Mouse (Mus musculus) MEL (cell line): ENCODE data around the gene Tha1. TPM values are rescaled to one million over a fixed set of nuclear protein-coding genes. Genes with fewer than 3 reads are reported as not detected.

Experiments
- DNase-seq: peaks from one replicate; pipeline ENCODE4 v3.0.0; 2011; ENCODE audit warnings: low read depth, low spot score
- H3K27ac ChIP-seq: 2 replicates; pipeline ENCODE4 v1.5.1; 2012; ENCODE audit warnings: low read depth, mild to moderate bottlenecking, control low read depth, low read length, moderate library complexity; ENCODE audit not compliant: control insufficient read depth
- H3K27me3 ChIP-seq, 2 experiments: fragments of 150-350 bp in 1 of 2; sonication (generic) in 1 of 2; 2 replicates each; pipeline ENCODE4 v1.6.1; 2012; ENCODE audit warnings: low read length in 2 of 2, mild to moderate bottlenecking in 2 of 2, improper control_type of control experiment in 1 of 2, moderate library complexity in 1 of 2; ENCODE audit not compliant: insufficient read depth in 2 of 2, control insufficient read depth in 1 of 2
- H3K36me3 ChIP-seq, 2 experiments: 2 replicates each; pipeline ENCODE4 v1.6.1; 2012 to 2014; ENCODE audit warnings: low read length in 2 of 2, improper control_type of control experiment in 1 of 2, inconsistent platforms in 1 of 2, mild to moderate bottlenecking in 1 of 2; ENCODE audit not compliant: insufficient read depth in 2 of 2, control insufficient read depth in 1 of 2
- H3K4me1 ChIP-seq, 2 experiments: fragments of 150-350 bp in 1 of 2; sonication (generic) in 1 of 2; 2 replicates each; pipeline ENCODE4 v1.6.1; 2012; ENCODE audit warnings: low read length in 2 of 2, improper control_type of control experiment in 1 of 2, mild to moderate bottlenecking in 1 of 2; ENCODE audit not compliant: insufficient read depth in 2 of 2, control insufficient read depth in 1 of 2
- H3K4me3 ChIP-seq, 2 experiments: fragments of 150-350 bp in 1 of 2; sonication (generic) in 1 of 2; 2 replicates each; pipeline ENCODE4 v1.5.1; 2012; ENCODE audit warnings: low read depth in 2 of 2, low read length in 2 of 2, mild to moderate bottlenecking in 2 of 2, moderate library complexity in 2 of 2, control low read depth in 1 of 2, improper control_type of control experiment in 1 of 2; ENCODE audit not compliant: control insufficient read depth in 1 of 2, insufficient read depth in 1 of 2
- H3K79me2 ChIP-seq: 2 replicates; pipeline ENCODE4 v1.6.1; 2012; ENCODE audit warnings: mild to moderate bottlenecking, low read length, moderate library complexity; ENCODE audit not compliant: control insufficient read depth, poor library complexity, insufficient read depth
- H3K9ac ChIP-seq: 2 replicates; pipeline ENCODE4 v1.6.1; 2012; ENCODE audit warnings: low read depth, mild to moderate bottlenecking, control low read depth, low read length, moderate library complexity; ENCODE audit not compliant: control insufficient read depth, poor library complexity, severe bottlenecking
- H3K9me3 ChIP-seq: fragments of 150-350 bp; sonication (generic); replicated peaks from 2 replicates; pipeline ENCODE4 v1.6.1; 2012; ENCODE audit warnings: mild to moderate bottlenecking, low read length, improper control_type of control experiment, moderate library complexity; ENCODE audit not compliant: insufficient read depth
- BHLHE40 ChIP-seq: IDR thresholded peaks from 2 replicates; pipeline ENCODE4 v1.6.1; 2012; ENCODE audit warnings: low read depth, mild to moderate bottlenecking, inconsistent platforms, low read length, improper control_type of control experiment, borderline replicate concordance
- CHD2 ChIP-seq: IDR thresholded peaks from 2 replicates; pipeline ENCODE4 v1.6.1; 2011; ENCODE audit warnings: low read length, improper control_type of control experiment
- E2F4 ChIP-seq: IDR thresholded peaks from 2 replicates; pipeline ENCODE4 v1.6.1; 2011; ENCODE audit warnings: low read depth, low read length, improper control_type of control experiment, borderline replicate concordance
- ELF1 ChIP-seq: IDR thresholded peaks from 2 replicates; pipeline ENCODE4 v1.6.1; 2014; ENCODE audit warnings: low read depth, mild to moderate bottlenecking, inconsistent platforms, low read length, improper control_type of control experiment, moderate library complexity
- GABPA ChIP-seq: IDR thresholded peaks from 2 replicates; pipeline ENCODE4 v1.6.1; 2012; ENCODE audit warnings: low read depth, mild to moderate bottlenecking, inconsistent platforms, low read length, improper control_type of control experiment, moderate library complexity
- GATA1 ChIP-seq: IDR thresholded peaks from 2 replicates; pipeline ENCODE4 v1.6.1; 2011; ENCODE audit warnings: low read depth, low read length, improper control_type of control experiment
- HCFC1 ChIP-seq: IDR thresholded peaks from 2 replicates; pipeline ENCODE4 v1.6.1; 2012; ENCODE audit warnings: low read depth, mild to moderate bottlenecking, inconsistent platforms, low read length, improper control_type of control experiment, moderate library complexity
- JUND ChIP-seq: IDR thresholded peaks from 2 replicates; pipeline ENCODE4 v1.6.1; 2011; ENCODE audit warnings: low read depth, mild to moderate bottlenecking, improper control_type of control experiment, low read length
- MAFK ChIP-seq: IDR thresholded peaks from 2 replicates; pipeline ENCODE4 v1.6.1; 2011; ENCODE audit warnings: low read depth, mild to moderate bottlenecking, low read length, improper control_type of control experiment, borderline replicate concordance
- MAX ChIP-seq: IDR thresholded peaks from 2 replicates; pipeline ENCODE4 v1.6.1; 2011; ENCODE audit warnings: low read length, improper control_type of control experiment
- MEF2A ChIP-seq: IDR thresholded peaks from 2 replicates; pipeline ENCODE4 v1.6.1; 2014; ENCODE audit warnings: low read depth, mild to moderate bottlenecking, inconsistent platforms, low read length, improper control_type of control experiment; ENCODE audit not compliant: poor library complexity, insufficient replicate concordance, severe bottlenecking; ENCODE audit errors: extremely low read depth
- MXI1 ChIP-seq: IDR thresholded peaks from 2 replicates; pipeline ENCODE4 v1.6.1; 2011; ENCODE audit warnings: mild to moderate bottlenecking, low read depth, low read length, improper control_type of control experiment
- POLR2AphosphoS2 ChIP-seq: IDR thresholded peaks from 2 replicates; pipeline ENCODE4 v1.6.1; 2011; ENCODE audit warnings: low read length, improper control_type of control experiment
- RAD21 ChIP-seq: IDR thresholded peaks from 2 replicates; pipeline ENCODE4 v1.6.1; 2011; ENCODE audit warnings: mild to moderate bottlenecking, low read depth, low read length, improper control_type of control experiment
- RCOR1 ChIP-seq: IDR thresholded peaks from 2 replicates; pipeline ENCODE4 v1.6.1; 2012; ENCODE audit warnings: low read depth, mild to moderate bottlenecking, inconsistent platforms, low read length, improper control_type of control experiment
- SIN3A ChIP-seq: IDR thresholded peaks from 2 replicates; pipeline ENCODE4 v1.6.1; 2012; ENCODE audit warnings: low read length, improper control_type of control experiment, inconsistent platforms
- TAL1 ChIP-seq: IDR thresholded peaks from 2 replicates; pipeline ENCODE4 v1.6.1; 2012; ENCODE audit warnings: mild to moderate bottlenecking, inconsistent platforms, low read length, moderate library complexity, mixed read lengths
- TCF12 ChIP-seq: IDR thresholded peaks from 2 replicates; pipeline ENCODE4 v1.6.1; 2014; ENCODE audit warnings: low read depth, mild to moderate bottlenecking, inconsistent platforms, low read length, improper control_type of control experiment, moderate library complexity
- UBTF ChIP-seq: IDR thresholded peaks from 2 replicates; pipeline ENCODE4 v1.6.1; 2012; ENCODE audit warnings: low read depth, mild to moderate bottlenecking, inconsistent platforms, low read length, improper control_type of control experiment, moderate library complexity, borderline replicate concordance; ENCODE audit not compliant: insufficient read depth
- USF1 ChIP-seq: IDR thresholded peaks from 2 replicates; pipeline ENCODE4 v1.6.1; 2014; ENCODE audit warnings: low read depth, mild to moderate bottlenecking, inconsistent platforms, low read length, improper control_type of control experiment, moderate library complexity
- USF2 ChIP-seq, 2 experiments: IDR thresholded peaks; 2 replicates each; pipeline ENCODE4 v1.6.1; 2011 to 2012; ENCODE audit warnings: improper control_type of control experiment in 2 of 2, low read length in 2 of 2, borderline replicate concordance in 1 of 2, inconsistent platforms in 1 of 2, low read depth in 1 of 2, mild to moderate bottlenecking in 1 of 2; ENCODE audit not compliant: insufficient read depth in 1 of 2
- ZNF384 ChIP-seq: IDR thresholded peaks from 2 replicates; pipeline ENCODE4 v1.6.1; 2012; ENCODE audit warnings: low read depth, mild to moderate bottlenecking, inconsistent platforms, low read length, improper control_type of control experiment
- polyA plus RNA-seq, 2 experiments: library from polyadenylated mRNA; stranded (reverse) in 1 of 2; unstranded in 1 of 2; fragments of >175 nt in 1 of 2; fragments of >200 nt in 1 of 2; gene quantifications; 2 replicates each; pipeline versions ENCODE4 v1.2.1 to v1.2.4; 2012; ENCODE audit warnings: low replicate concordance in 2 of 2, low read depth in 1 of 2; ENCODE audit not compliant: insufficient read length in 2 of 2, insufficient read depth in 1 of 2, missing spikeins in 1 of 2
- total RNA-seq: library from RNA; depleted of rRNA; stranded (reverse); fragments of 300-350 nt; gene quantifications from 2 replicates; pipeline ENCODE4 v1.2.3, GENCODE M21; 2012

The Tha1 gene
- total and polyA plus RNA-seq, 3 experiments: 0.12 TPM; not detected in 2

- no peaks in the 10 kb centered on the region for H3K79me2 ChIP-seq
- no peaks in the 10 kb centered on the region for H3K9me3 ChIP-seq
- H3K4me3 ChIP-seq: no peak overlapping the region
- no peak for DNase-seq
- H3K27me3 ChIP-seq: peaks cover 0 to 3% of the 10 kb centered on the region in 2 experiments; a peak in 2 of 4 replicates
- H3K9ac ChIP-seq: no peak overlapping the region; the same call in 1 of the 2 replicates
- H3K4me1 ChIP-seq: peaks cover 4 to 14% of the 10 kb centered on the region in 2 experiments
- TF ChIP-seq MAX (peak; percentile 89), BHLHE40 (peak; percentile 34; the same call in 1 of the 2 replicates), USF1 (peak; percentile 91), HCFC1 (0 out of 2 replicates have a peak, but pooled peaks have one; percentile 37), SIN3A (no peak), USF2 (IDR thresholded peaks at IDR 0.05; ENCODE audit: borderline replicate concordance in 1 of 2, insufficient read depth in 1 of 2, low read depth in 1 of 2, low read length in 2 of 2) (peak in 1 of 2 experiments; percentile 91; a peak in 2 of 4 replicates), ELF1 (no peak)
- H3K36me3 ChIP-seq: peaks cover 0 to 6% of the 10 kb centered on the region in 2 experiments; a peak in 2 of 4 replicates
- no peak overlapping the region for H3K27ac ChIP-seq
These were observed 7.7 kb upstream of the Tha1 start for GRCm38 (mm10) chr11:117880977-117881358.

GRCm38 (mm10) chr11:117880336-117880976, 7.2 kb upstream of the Tha1 start:
- Histone ChIP-seq H3K27me3 (peaks cover 0 to 3% of the 10 kb centered on the region in 2 experiments; a peak in 2 of 4 replicates), H3K36me3 (peaks cover 0 to 6% of the 10 kb centered on the region in 2 experiments; a peak in 2 of 4 replicates), H3K9ac (no peak overlapping the region), H3K9me3 (no peaks in the 10 kb centered on the region), H3K27ac (no peak overlapping the region), H3K4me1 (peaks cover 4 to 14% of the 10 kb centered on the region in 2 experiments), H3K79me2 (no peaks in the 10 kb centered on the region), H3K4me3 (no peak overlapping the region)
- TF ChIP-seq MAFK (no peak), RCOR1 (no peak)
- DNase-seq: no peak

- TF ChIP-seq POLR2AphosphoS2: no peak
- no peak for TF ChIP-seq MAX
- TF ChIP-seq ZNF384: no peak
- TF ChIP-seq GATA1: no peak
- no peak for TF ChIP-seq TAL1
- TF ChIP-seq HCFC1: no peak
- no peak for TF ChIP-seq JUND
- TF ChIP-seq CHD2: no peak
- no peak for TF ChIP-seq RAD21
- no peak for TF ChIP-seq UBTF
- TF ChIP-seq MXI1: no peak
- no peak for TF ChIP-seq TCF12
- no peak for TF ChIP-seq MAFK
- TF ChIP-seq E2F4: no peak
- TF ChIP-seq MEF2A: no peak
- TF ChIP-seq RCOR1: no peak
- TF ChIP-seq GABPA: no peak
- DNase-seq: no peak
- Histone ChIP-seq H3K27me3 (peaks cover 0 to 3% of the 10 kb centered on the region in 2 experiments; a peak in 2 of 4 replicates), H3K9me3 (no peaks in the 10 kb centered on the region), H3K9ac (no peak overlapping the region), H3K27ac (no peak overlapping the region), H3K36me3 (peaks cover 0 to 6% of the 10 kb centered on the region in 2 experiments; a peak in 2 of 4 replicates), H3K79me2 (no peaks in the 10 kb centered on the region), H3K4me1 (peaks cover 4 to 14% of the 10 kb centered on the region in 2 experiments), H3K4me3 (no peak overlapping the region)
These were observed 6.4 kb upstream of the Tha1 start for GRCm38 (mm10) chr11:117879676-117880075.
